Mouse (Mus musculus): ENCODE results near the gene Gal3st2c. TPM values are rescaled to one million over a fixed set of nuclear protein-coding genes. Genes with fewer than 3 reads are reported as not detected.
"Not testable (repeated sequence)": the region's sequence is repeated elsewhere in the genome, so short reads cannot be mapped to it uniquely, and the experiment has no call there.

Gene Gal3st2c
- 0.08 and 0.13 TPM in 2 replicates for polyA plus RNA-seq (2012; ENCODE audit: insufficient read depth, insufficient read length, missing spikeins)

DNA sequence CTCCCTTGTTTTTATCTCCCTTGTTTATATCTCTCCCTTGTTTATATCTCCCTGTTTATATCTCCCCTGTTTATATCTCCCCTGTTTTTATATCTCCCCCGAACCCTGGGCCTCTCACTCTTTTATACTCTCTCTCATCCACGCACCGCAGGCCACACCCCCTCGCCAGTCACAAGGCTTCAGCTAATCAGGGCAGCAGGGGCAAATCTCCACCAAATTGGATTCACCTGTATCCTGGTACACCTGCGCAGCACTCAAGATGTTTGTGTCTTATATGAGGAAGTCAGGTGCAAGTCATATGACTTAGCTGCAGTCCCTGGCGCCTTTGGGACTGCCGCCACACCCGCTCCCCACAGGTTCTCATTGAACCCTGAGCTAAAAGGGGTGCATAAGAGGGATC is at the start of gene Gal3st2c:
Gene Gal3st2c (plus strand): TSS at position 301 of the 400 bp plus-strand sequence.
- not testable (repeated sequence) for H3K27ac ChIP-seq (ENCODE audit: insufficient read depth, low read depth, low read length); H3K4me1 ChIP-seq (ENCODE audit: control insufficient read depth, insufficient read depth, low read length); H3K4me3 ChIP-seq (ENCODE audit: insufficient read depth, low read length)

DNA sequence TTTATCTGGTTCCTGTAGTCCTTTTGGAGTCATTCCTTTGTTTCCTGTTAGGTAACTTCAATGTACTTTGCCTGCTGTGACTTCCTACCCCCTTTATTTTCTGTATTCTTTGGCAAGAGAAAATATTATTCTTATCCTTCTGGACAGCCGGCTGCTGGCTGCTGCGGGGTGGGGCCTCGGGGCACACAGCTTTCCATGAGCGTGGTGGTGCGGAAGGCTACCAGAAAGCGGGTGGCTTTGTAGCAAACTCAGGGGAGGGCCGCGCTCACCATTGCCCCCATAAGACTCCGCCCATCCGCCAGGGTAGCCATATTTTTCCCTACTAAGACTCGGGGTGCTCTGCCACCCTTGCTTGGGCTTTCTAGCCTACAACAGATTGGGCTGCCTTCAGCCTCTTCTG is 41.2 kb upstream of the Gal3st2c start:
- H3K27ac ChIP-seq (ENCODE audit: insufficient read depth, low read depth, low read length); H3K4me3 ChIP-seq (ENCODE audit: insufficient read depth, low read length); H3K4me1 ChIP-seq (ENCODE audit: control insufficient read depth, insufficient read depth, low read length): not testable (repeated sequence)

DNA sequence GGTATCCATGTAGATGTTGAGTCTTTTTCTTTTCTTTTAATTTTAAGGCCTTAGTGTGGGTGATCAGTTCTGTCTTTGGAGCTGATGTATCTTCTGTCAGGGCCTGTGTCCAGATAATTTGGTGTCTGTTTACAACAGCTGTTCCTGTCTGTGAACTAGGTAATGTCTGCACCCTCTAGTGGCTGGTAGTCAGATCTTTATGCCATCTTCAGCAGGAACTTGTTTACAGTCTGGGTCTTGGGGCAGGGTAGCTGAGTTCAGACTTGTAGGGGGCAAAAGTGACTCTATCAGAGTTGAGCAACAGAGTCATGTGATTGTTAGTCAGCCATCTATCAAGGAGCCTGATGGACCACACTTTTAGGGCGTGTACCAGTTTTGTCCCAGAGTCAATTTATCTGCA is 23.8 kb upstream of the Gal3st2c start:
- not testable (repeated sequence) for H3K27ac ChIP-seq (ENCODE audit: insufficient read depth, low read depth, low read length); H3K4me3 ChIP-seq (ENCODE audit: insufficient read depth, low read length); H3K4me1 ChIP-seq (ENCODE audit: control insufficient read depth, insufficient read depth, low read length)

GRCm38 (mm10) chr1:93970380-93970779 is 19.9 kb upstream of the Gal3st2c start:
- not testable (repeated sequence) for H3K4me3 ChIP-seq (ENCODE audit: insufficient read depth, low read length); H3K27ac ChIP-seq (ENCODE audit: insufficient read depth, low read depth, low read length); H3K4me1 ChIP-seq (ENCODE audit: control insufficient read depth, insufficient read depth, low read length)

GRCm38 (mm10) chr1:93970797-93971196 is 19.5 kb upstream of the Gal3st2c start:
- H3K27ac ChIP-seq (ENCODE audit: insufficient read depth, low read depth, low read length); H3K4me3 ChIP-seq (ENCODE audit: insufficient read depth, low read length); H3K4me1 ChIP-seq (ENCODE audit: control insufficient read depth, insufficient read depth, low read length): not testable (repeated sequence)

DNA sequence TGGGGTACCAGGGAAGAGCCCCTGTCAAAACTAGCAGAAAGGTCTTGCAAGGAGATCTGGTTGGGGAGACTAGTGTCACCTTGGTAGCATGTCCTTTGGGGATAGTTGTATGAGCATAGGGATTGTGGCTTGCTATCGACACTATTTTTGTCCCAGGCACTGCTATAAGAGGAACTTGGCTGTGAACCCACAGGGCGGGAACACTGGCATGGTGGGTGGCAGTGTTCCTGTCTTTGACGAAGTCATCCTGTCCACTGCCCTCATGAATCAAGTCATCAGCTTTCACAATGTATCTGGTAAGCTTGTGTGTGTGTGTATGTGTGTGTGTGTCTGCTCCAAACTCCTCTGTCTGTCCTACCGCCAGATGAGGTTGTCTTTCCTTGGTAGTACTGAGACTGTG is 14.5 kb upstream of the Gal3st2c start:
- H3K4me3 ChIP-seq (ENCODE audit: insufficient read depth, low read length); H3K27ac ChIP-seq (ENCODE audit: insufficient read depth, low read depth, low read length): not testable (repeated sequence)

GRCm38 (mm10) chr1:93978287-93978686 is 12.0 kb upstream of the Gal3st2c start:
- not testable (repeated sequence) for H3K4me3 ChIP-seq (ENCODE audit: insufficient read depth, low read length); H3K27ac ChIP-seq (ENCODE audit: insufficient read depth, low read depth, low read length); H3K4me1 ChIP-seq (ENCODE audit: control insufficient read depth, insufficient read depth, low read length)

More for the DNA sequence above, 14.5 kb upstream of the Gal3st2c start:
- not testable (repeated sequence) for H3K4me1 ChIP-seq (ENCODE audit: control insufficient read depth, insufficient read depth, low read length)

GRCm38 (mm10) chr1:93980932-93981331 is 9.4 kb upstream of the Gal3st2c start:
- not testable (repeated sequence) for H3K4me3 ChIP-seq (ENCODE audit: insufficient read depth, low read length); H3K4me1 ChIP-seq (ENCODE audit: control insufficient read depth, insufficient read depth, low read length); H3K27ac ChIP-seq (ENCODE audit: insufficient read depth, low read depth, low read length)

DNA sequence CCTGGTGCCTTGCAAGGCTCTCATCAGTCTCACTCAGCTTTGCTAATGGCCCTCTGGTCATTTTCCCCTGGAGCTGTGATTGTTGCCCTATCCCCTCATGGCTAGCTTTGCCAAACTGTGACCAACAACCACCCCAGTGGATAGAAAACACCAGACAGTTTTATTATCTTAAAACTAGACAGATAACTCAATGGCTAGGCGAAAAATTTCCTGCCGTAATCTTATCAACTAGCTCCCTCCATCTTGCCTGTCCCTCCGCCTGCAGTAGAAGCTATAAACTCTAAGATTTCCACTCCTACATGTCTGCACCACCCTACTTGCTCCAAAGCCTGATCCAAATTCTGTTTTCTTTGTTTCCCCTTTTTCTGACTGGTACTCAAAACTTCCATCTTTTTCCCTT is 4.1 kb upstream of the Gal3st2c start:
- Histone ChIP-seq H3K4me3 (ENCODE audit: insufficient read depth, low read length) (no peak overlapping the region), H3K27ac (ENCODE audit: insufficient read depth, low read depth, low read length) (no peak overlapping the region), H3K4me1 (ENCODE audit: control insufficient read depth, insufficient read depth, low read length) (no peaks in the 10 kb centered on the region)
- TF ChIP-seq POLR2A (IDR thresholded peaks at IDR 0.05; ENCODE audit: borderline replicate concordance, low read depth, low read length) (no peak), CTCF (IDR thresholded peaks at IDR 0.05; ENCODE audit: low read depth, low read length) (no peak)

DNA sequence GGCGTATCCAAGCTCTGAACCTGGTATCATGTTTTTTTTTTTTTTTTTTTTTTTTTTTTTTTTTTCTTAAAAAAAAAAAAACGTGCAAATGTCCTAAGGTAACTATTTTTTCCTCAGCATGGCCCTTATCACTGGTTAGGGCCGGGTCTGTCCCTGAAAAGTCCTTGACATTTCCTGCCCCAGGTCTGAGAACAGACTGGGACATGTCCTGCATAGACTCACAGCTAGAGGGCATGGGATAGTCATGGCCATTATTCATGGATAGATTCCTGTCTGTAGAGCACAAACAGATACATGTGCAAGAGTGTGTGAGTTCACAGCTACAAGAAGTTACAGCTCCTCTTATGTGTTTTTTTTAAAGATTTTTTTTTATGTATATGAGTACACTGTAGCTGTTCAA is 1.5 kb upstream of the Gal3st2c start:
- H3K4me3 ChIP-seq (ENCODE audit: insufficient read depth, low read length), result no peak overlapping the region
- no peak for TF ChIP-seq POLR2A (IDR thresholded peaks at IDR 0.05; ENCODE audit: borderline replicate concordance, low read depth, low read length)
- TF ChIP-seq CTCF (IDR thresholded peaks at IDR 0.05; ENCODE audit: low read depth, low read length), result no peak
- no peak overlapping the region for H3K27ac ChIP-seq (ENCODE audit: insufficient read depth, low read depth, low read length)
- no peaks in the 10 kb centered on the region for H3K4me1 ChIP-seq (ENCODE audit: control insufficient read depth, insufficient read depth, low read length)

DNA sequence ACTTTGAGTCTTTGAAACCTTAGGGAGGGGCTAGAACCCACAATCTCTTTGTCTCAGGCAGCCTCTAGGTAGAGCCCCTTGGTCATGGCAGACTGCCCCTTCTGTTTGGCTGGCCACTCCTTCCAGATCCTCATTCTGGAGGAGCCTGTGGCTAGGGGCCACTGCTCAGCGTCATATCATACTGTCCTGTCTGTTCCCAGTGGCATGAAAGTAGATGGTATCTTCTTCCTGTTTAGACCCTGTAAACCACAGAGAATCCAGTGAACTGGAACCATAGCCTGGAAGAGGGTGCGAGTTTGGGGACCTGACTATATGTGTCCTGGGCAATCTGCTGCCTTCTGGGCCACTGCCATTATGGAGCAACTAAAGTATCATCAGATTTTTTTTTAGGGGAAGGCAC is 759 bp downstream of the Gal3st2c start:
- not testable (repeated sequence) for H3K4me3 ChIP-seq (ENCODE audit: insufficient read depth, low read length); H3K27ac ChIP-seq (ENCODE audit: insufficient read depth, low read depth, low read length); H3K4me1 ChIP-seq (ENCODE audit: control insufficient read depth, insufficient read depth, low read length)

GRCm38 (mm10) chr1:93991491-93991890 is 1.2 kb downstream of the Gal3st2c start:
- H3K27ac ChIP-seq (ENCODE audit: insufficient read depth, low read depth, low read length); H3K4me1 ChIP-seq (ENCODE audit: control insufficient read depth, insufficient read depth, low read length); H3K4me3 ChIP-seq (ENCODE audit: insufficient read depth, low read length): not testable (repeated sequence)

All from bone marrow macrophage, adult 2 months (primary cell).